In the genomic region with DNA sequence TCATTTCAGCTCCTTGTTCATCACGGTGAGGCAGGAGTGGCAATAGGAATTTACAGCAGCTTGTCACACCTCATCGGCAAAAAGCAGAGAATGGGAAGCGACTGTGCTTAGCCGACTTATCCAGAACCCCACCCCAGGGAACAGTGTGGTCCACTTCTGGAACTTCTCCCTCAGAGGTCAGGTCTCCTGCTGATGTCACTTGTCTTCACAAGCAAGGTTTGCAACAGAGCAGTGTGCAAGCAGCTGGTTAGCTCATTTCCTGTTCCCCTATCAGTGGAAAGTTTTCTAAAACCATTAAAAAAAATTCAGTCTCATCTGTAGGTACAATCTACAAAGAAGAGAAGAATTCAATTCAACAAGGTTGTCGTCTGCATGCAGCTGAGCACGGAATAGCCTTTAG, we compare ENCODE assay signal across 20 mouse cellular contexts.
A peak's percentile ranks its signal among the peaks of the same experiment; 100 is the strongest.
DNase-seq lines count a peak whose midpoint lies in the region; ATAC-seq and TF ChIP-seq lines count a peak whose summit lies in the region.
"Had no signal": no experiment of that assay in that cellular context is flagged by ENCODE, and none has a peak within 500 bp of the region (broad histone marks: within the 10 kb centered on the region; RNA-seq: fewer than 3 reads in every experiment).

No protein-coding gene starts in this region.

- H3K27ac ChIP-seq in heart, adult 2 months: peak overlapping the region; percentile 26; the same call in 1 of the 2 replicates
- no peak overlapping the region for H3K27ac ChIP-seq in lung, postnatal 0 days (ENCODE audit: low read length)
- no peak overlapping the region for H3K27ac ChIP-seq in intestine, embryonic 16.5 days (ENCODE audit: low read length)
- H3K27ac ChIP-seq: embryonic facial prominence, embryonic 15.5 days; heart, embryonic 15.5 days; hindbrain, embryonic 12.5 days; kidney, embryonic 15.5 days; layer of hippocampus, adult 2 months had no signal

- DNase-seq in heart, adult 2 months: peak in 1 of 2 experiments; percentile 18
- no peak for DNase-seq in heart, postnatal 4 days
- peak; percentile 63 for DNase-seq in lung, postnatal 0 days (ENCODE audit: low spot score)
- no peak for DNase-seq in lung, postnatal 4 days
- DNase-seq in heart, adult 8-10 months (ENCODE audit: low spot score): peak; percentile 51
- DNase-seq: adrenal gland, postnatal 14 days; cerebellum, adult 11 months; cerebellum, postnatal 14 days; liver, postnatal 0 days; right cerebral cortex, postnatal 4 days; thymus, postnatal 25 days had no signal

- no peak for TF ChIP-seq CTCF in heart, adult 2 months (IDR thresholded peaks at IDR 0.05)
- TF ChIP-seq CTCF in lung, postnatal 0 days (IDR thresholded peaks at IDR 0.05): no peak

- TF ChIP-seq EP300 in heart, adult 2 months (IDR thresholded peaks at IDR 0.05; ENCODE audit: insufficient read depth, low read depth, low read length): peak; percentile 63; the same call in 1 of the 2 replicates
- TF ChIP-seq EP300 in lung, postnatal 0 days (IDR thresholded peaks at IDR 0.05): peak; percentile 31; the same call in 1 of the 2 replicates

- no peaks in the 10 kb centered on the region for H3K79me2 ChIP-seq in heart, adult 2 months (replicated peaks; ENCODE audit: control insufficient read depth, insufficient read depth, low read length)

- no peaks in the 10 kb centered on the region for H3K27me3 ChIP-seq in heart, adult 2 months (ENCODE audit: control insufficient read depth, insufficient read depth, low read length)
- no peaks in the 10 kb centered on the region for H3K27me3 ChIP-seq in lung, postnatal 0 days (replicated peaks; ENCODE audit: insufficient read depth, low read length)
- no peaks in the 10 kb centered on the region for H3K27me3 ChIP-seq in intestine, embryonic 16.5 days (replicated peaks; ENCODE audit: control insufficient read depth, insufficient read depth, low read length)
- H3K27me3 ChIP-seq: embryonic facial prominence, embryonic 15.5 days; heart, embryonic 15.5 days; hindbrain, embryonic 12.5 days; kidney, embryonic 15.5 days had no signal

- H3K4me1 ChIP-seq in heart, adult 2 months (ENCODE audit: control insufficient read depth, insufficient read depth, low read length): peaks cover 11% of the 10 kb centered on the region
- H3K4me1 ChIP-seq in lung, postnatal 0 days (ENCODE audit: insufficient read depth, low read depth, low read length): no peaks in the 10 kb centered on the region
- H3K4me1 ChIP-seq in intestine, embryonic 16.5 days (ENCODE audit: control insufficient read depth, insufficient read depth, low read length): peaks cover 7% of the 10 kb centered on the region; the same call in 1 of the 2 replicates
- H3K4me1 ChIP-seq: hindbrain, embryonic 12.5 days had no signal

- intact Hi-C loops in heart, adult 2 months (cut with DNase I): loop anchor here (5.0 kb wide), 1 partner anchor 83 kb away; no protein-coding TSS in a partner anchor

- no peaks in the 10 kb centered on the region for H3K36me3 ChIP-seq in heart, adult 2 months (ENCODE audit: control insufficient read depth, insufficient read depth, low read length)
- no peaks in the 10 kb centered on the region for H3K36me3 ChIP-seq in lung, postnatal 0 days (ENCODE audit: insufficient read depth, low read length)
- no peaks in the 10 kb centered on the region for H3K36me3 ChIP-seq in intestine, embryonic 16.5 days (ENCODE audit: control insufficient read depth, insufficient read depth, low read length)
- H3K36me3 ChIP-seq: embryonic facial prominence, embryonic 15.5 days; heart, embryonic 15.5 days; hindbrain, embryonic 12.5 days; kidney, embryonic 15.5 days had no signal

- 29% methylated on average over 6 of the region's 6 CpGs for WGBS in heart, adult 2 months
- 46% methylated on average over 6 of the region's 6 CpGs for WGBS in lung, postnatal 0 days
- WGBS in intestine, embryonic 16.5 days: 35% methylated on average over 6 of the region's 6 CpGs

- ATAC-seq in lung, postnatal 0 days: peak; percentile 70
- 0 out of 2 replicates have a peak, but pooled peaks have one; percentile 18 for ATAC-seq in intestine, embryonic 16.5 days
- no peak for ATAC-seq in CD4-positive, CD25-positive, alpha-beta regulatory T cell, adult 4 months
- ATAC-seq: liver, postnatal 0 days; Patski had no signal

- no peak overlapping the region for H3K4me3 ChIP-seq in heart, adult 2 months
- no peak overlapping the region for H3K4me3 ChIP-seq in lung, postnatal 0 days (ENCODE audit: low read depth, low read length)
- no peak overlapping the region for H3K4me3 ChIP-seq in intestine, embryonic 16.5 days (ENCODE audit: low read length)
- H3K4me3 ChIP-seq: embryonic facial prominence, embryonic 15.5 days; heart, embryonic 15.5 days; hindbrain, embryonic 12.5 days; kidney, embryonic 15.5 days; layer of hippocampus, adult 2 months had no signal

- H3K9me3 ChIP-seq in lung, postnatal 0 days (ENCODE audit: low read length): no peaks in the 10 kb centered on the region
- H3K9me3 ChIP-seq in intestine, embryonic 16.5 days (ENCODE audit: control insufficient read depth, low read length): no peaks in the 10 kb centered on the region
- H3K9me3 ChIP-seq: embryonic facial prominence, embryonic 15.5 days; heart, embryonic 15.5 days; hindbrain, embryonic 12.5 days; kidney, embryonic 15.5 days had no signal

- no peak overlapping the region for H3K4me2 ChIP-seq in lung, postnatal 0 days (replicated peaks; ENCODE audit: low read depth, low read length)
- H3K4me2 ChIP-seq in intestine, embryonic 16.5 days (ENCODE audit: low read depth, low read length): no peak overlapping the region
- H3K4me2 ChIP-seq: embryonic facial prominence, embryonic 15.5 days; heart, embryonic 15.5 days; hindbrain, embryonic 12.5 days; kidney, embryonic 15.5 days; midbrain, embryonic 11.5 days had no signal

- TF ChIP-seq POLR2A in heart, adult 2 months (IDR thresholded peaks at IDR 0.05; ENCODE audit: insufficient read depth, low read depth, low read length): no peak

- H3K9ac ChIP-seq in heart, adult 2 months (ENCODE audit: low read depth, low read length): no peak overlapping the region
- no peak overlapping the region for H3K9ac ChIP-seq in lung, postnatal 0 days (replicated peaks; ENCODE audit: low read depth)
- H3K9ac ChIP-seq in intestine, embryonic 16.5 days (ENCODE audit: low read depth, low read length): no peak overlapping the region
- H3K9ac ChIP-seq: embryonic facial prominence, embryonic 15.5 days; heart, embryonic 15.5 days; hindbrain, embryonic 12.5 days; kidney, embryonic 15.5 days; liver, postnatal 0 days had no signal

Comparison
In these comparisons a context has a peak if more than half of its experiments do, and no peak if none do; other contexts are left out.
1. DNase-seq: peak in lung, postnatal 0 days (single experiment) and heart, adult 8-10 months (single experiment); none in heart, postnatal 4 days (single experiment) and lung, postnatal 4 days (0 of 2).